Mouse (Mus musculus) bone marrow macrophage, adult 2 months (primary cell): ENCODE data around the gene Cd8a.

ENCODE experiments used
- CTCF ChIP-seq: IDR thresholded peaks from 2 replicates; pipeline ENCODE4 v1.5.1; 2012; ENCODE audit warnings: low read depth, mild to moderate bottlenecking, low read length, moderate library complexity
- POLR2A ChIP-seq: IDR thresholded peaks from 2 replicates; pipeline ENCODE4 v1.6.1; 2012; ENCODE audit warnings: mild to moderate bottlenecking, low read depth, low read length, borderline replicate concordance

- TF ChIP-seq POLR2A (no peak), CTCF (no peak)
Observed at GRCm38 (mm10) chr6:71338941-71339340, 34.3 kb upstream of the Cd8a start.
